Mouse (Mus musculus): ENCODE measurements around the gene Znrf1. TPM values are rescaled to one million over a fixed set of nuclear protein-coding genes. Genes with fewer than 3 reads are reported as not detected.
A peak's percentile ranks its signal among the peaks of the same experiment; 100 is the strongest.

Znrf1 gene
- polyA plus RNA-seq, 1 experiment from 2014 or later, result 65.7 TPM

- no peaks in the 10 kb centered on the region for H3K27me3 ChIP-seq (replicated peaks; ENCODE audit: control insufficient read depth, insufficient read depth, low read length)
- no peak for ATAC-seq
- H3K9me3 ChIP-seq (ENCODE audit: control insufficient read depth, low read length), result no peaks in the 10 kb centered on the region
- H3K4me1 ChIP-seq (ENCODE audit: control insufficient read depth, insufficient read depth, low read depth, low read length), result peaks cover 8% of the 10 kb centered on the region
- 86% methylated on average over 14 of the region's 14 CpGs for WGBS
- no peak overlapping the region for H3K4me2 ChIP-seq (ENCODE audit: low read length)
- H3K27ac ChIP-seq (ENCODE audit: low read depth, low read length), result no peak overlapping the region
- H3K9ac ChIP-seq (ENCODE audit: low read depth, low read length), result no peak overlapping the region
- H3K36me3 ChIP-seq (ENCODE audit: control insufficient read depth, insufficient read depth, low read length), result no peaks in the 10 kb centered on the region
- no peak overlapping the region for H3K4me3 ChIP-seq (ENCODE audit: low read length)
Measured at GRCm38 (mm10) chr8:111626933-111627332, 91.0 kb downstream of the Znrf1 start.

GRCm38 (mm10) chr8:111627923-111628322 lies 92.0 kb downstream of the Znrf1 start:
- H3K4me1 ChIP-seq (ENCODE audit: control insufficient read depth, insufficient read depth, low read depth, low read length), result peaks cover 8% of the 10 kb centered on the region
- H3K9ac ChIP-seq (ENCODE audit: low read depth, low read length), result no peak overlapping the region
- no peak for ATAC-seq
- H3K27me3 ChIP-seq (replicated peaks; ENCODE audit: control insufficient read depth, insufficient read depth, low read length), result no peaks in the 10 kb centered on the region
- H3K9me3 ChIP-seq (ENCODE audit: control insufficient read depth, low read length), result no peaks in the 10 kb centered on the region
- no peak overlapping the region for H3K4me2 ChIP-seq (ENCODE audit: low read length)
- H3K27ac ChIP-seq (ENCODE audit: low read depth, low read length), result no peak overlapping the region
- H3K4me3 ChIP-seq (ENCODE audit: low read length), result no peak overlapping the region
- H3K36me3 ChIP-seq (ENCODE audit: control insufficient read depth, insufficient read depth, low read length), result no peaks in the 10 kb centered on the region
- WGBS, result 97% methylated on average over 9 of the region's 9 CpGs

- Histone ChIP-seq H3K27me3 (replicated peaks; ENCODE audit: control insufficient read depth, insufficient read depth, low read length) (no peaks in the 10 kb centered on the region), H3K4me1 (ENCODE audit: control insufficient read depth, insufficient read depth, low read depth, low read length) (peaks cover 8% of the 10 kb centered on the region), H3K36me3 (ENCODE audit: control insufficient read depth, insufficient read depth, low read length) (no peaks in the 10 kb centered on the region), H3K9ac (ENCODE audit: low read depth, low read length) (no peak overlapping the region), H3K27ac (ENCODE audit: low read depth, low read length) (no peak overlapping the region), H3K4me3 (ENCODE audit: low read length) (no peak overlapping the region), H3K4me2 (ENCODE audit: low read length) (no peak overlapping the region), H3K9me3 (ENCODE audit: control insufficient read depth, low read length) (no peaks in the 10 kb centered on the region)
- 94% methylated on average over 12 of the region's 12 CpGs for WGBS
- no peak for ATAC-seq
Measured at GRCm38 (mm10) chr8:111628401-111628800, 92.5 kb downstream of the Znrf1 start.

- ATAC-seq, result no peak
- Histone ChIP-seq H3K27me3 (replicated peaks; ENCODE audit: control insufficient read depth, insufficient read depth, low read length) (no peaks in the 10 kb centered on the region), H3K9me3 (ENCODE audit: control insufficient read depth, low read length) (no peaks in the 10 kb centered on the region), H3K9ac (ENCODE audit: low read depth, low read length) (no peak overlapping the region), H3K27ac (ENCODE audit: low read depth, low read length) (no peak overlapping the region), H3K4me3 (ENCODE audit: low read length) (no peak overlapping the region), H3K4me1 (ENCODE audit: control insufficient read depth, insufficient read depth, low read depth, low read length) (peaks cover 8% of the 10 kb centered on the region), H3K4me2 (ENCODE audit: low read length) (no peak overlapping the region), H3K36me3 (ENCODE audit: control insufficient read depth, insufficient read depth, low read length) (no peaks in the 10 kb centered on the region)
- 90% methylated on average over 19 of the region's 19 CpGs for WGBS
Measured at GRCm38 (mm10) chr8:111628894-111629501, 93.1 kb downstream of the Znrf1 start.

GRCm38 (mm10) chr8:111630105-111630521 lies 94.2 kb downstream of the Znrf1 start, which contains the start of gene Ldhd:
Gene Ldhd (minus strand): TSS chr8:111630374.
- Histone ChIP-seq H3K36me3 (ENCODE audit: control insufficient read depth, insufficient read depth, low read length) (no peaks in the 10 kb centered on the region), H3K27ac (ENCODE audit: low read depth, low read length) (no peak within 1 kb of the TSS), H3K4me1 (ENCODE audit: control insufficient read depth, insufficient read depth, low read depth, low read length) (peaks cover 6% of the 10 kb centered on the region), H3K27me3 (replicated peaks; ENCODE audit: control insufficient read depth, insufficient read depth, low read length) (no peaks in the 10 kb centered on the region), H3K4me3 (ENCODE audit: low read length) (peak within 1 kb of the TSS; percentile 38), H3K9me3 (ENCODE audit: control insufficient read depth, low read length) (no peaks in the 10 kb centered on the region), H3K4me2 (ENCODE audit: low read length) (peak within 1 kb of the TSS; percentile 57), H3K9ac (ENCODE audit: low read depth, low read length) (peak within 1 kb of the TSS; percentile 68)
- peak; percentile 72 for ATAC-seq
- 29% methylated on average over 13 of the region's 13 CpGs for WGBS

- WGBS, result 95% methylated on average over 8 of the region's 8 CpGs
- Histone ChIP-seq H3K4me1 (ENCODE audit: control insufficient read depth, insufficient read depth, low read depth, low read length) (peaks cover 6% of the 10 kb centered on the region), H3K36me3 (ENCODE audit: control insufficient read depth, insufficient read depth, low read length) (no peaks in the 10 kb centered on the region), H3K4me3 (ENCODE audit: low read length) (no peak overlapping the region), H3K9me3 (ENCODE audit: control insufficient read depth, low read length) (no peaks in the 10 kb centered on the region), H3K9ac (ENCODE audit: low read depth, low read length) (no peak overlapping the region), H3K4me2 (ENCODE audit: low read length) (no peak overlapping the region), H3K27ac (ENCODE audit: low read depth, low read length) (no peak overlapping the region), H3K27me3 (replicated peaks; ENCODE audit: control insufficient read depth, insufficient read depth, low read length) (no peaks in the 10 kb centered on the region)
- ATAC-seq, result no peak
Measured at GRCm38 (mm10) chr8:111631589-111631988, 95.7 kb downstream of the Znrf1 start.

- Histone ChIP-seq H3K27ac (ENCODE audit: low read depth, low read length) (no peak overlapping the region), H3K9ac (ENCODE audit: low read depth, low read length) (no peak overlapping the region), H3K4me1 (ENCODE audit: control insufficient read depth, insufficient read depth, low read depth, low read length) (peaks cover 6% of the 10 kb centered on the region), H3K36me3 (ENCODE audit: control insufficient read depth, insufficient read depth, low read length) (no peaks in the 10 kb centered on the region), H3K9me3 (ENCODE audit: control insufficient read depth, low read length) (no peaks in the 10 kb centered on the region), H3K4me2 (ENCODE audit: low read length) (no peak overlapping the region), H3K27me3 (replicated peaks; ENCODE audit: control insufficient read depth, insufficient read depth, low read length) (no peaks in the 10 kb centered on the region), H3K4me3 (ENCODE audit: low read length) (no peak overlapping the region)
- 94% methylated on average over 3 of the region's 3 CpGs for WGBS
- ATAC-seq, result no peak
Measured at GRCm38 (mm10) chr8:111632976-111633375, 97.1 kb downstream of the Znrf1 start.

GRCm38 (mm10) chr8:111638086-111638485 lies 102.2 kb downstream of the Znrf1 start:
- no peak overlapping the region for H3K9ac ChIP-seq (ENCODE audit: low read depth, low read length)
- ATAC-seq, result no peak
- H3K4me3 ChIP-seq (ENCODE audit: low read length), result no peak overlapping the region
- peaks cover 5% of the 10 kb centered on the region for H3K4me1 ChIP-seq (ENCODE audit: control insufficient read depth, insufficient read depth, low read depth, low read length)
- no peaks in the 10 kb centered on the region for H3K27me3 ChIP-seq (replicated peaks; ENCODE audit: control insufficient read depth, insufficient read depth, low read length)
- H3K4me2 ChIP-seq (ENCODE audit: low read length), result no peak overlapping the region
- no peaks in the 10 kb centered on the region for H3K9me3 ChIP-seq (ENCODE audit: control insufficient read depth, low read length)
- no peaks in the 10 kb centered on the region for H3K36me3 ChIP-seq (ENCODE audit: control insufficient read depth, insufficient read depth, low read length)
- no peak overlapping the region for H3K27ac ChIP-seq (ENCODE audit: low read depth, low read length)

- H3K36me3 ChIP-seq (ENCODE audit: control insufficient read depth, insufficient read depth, low read length), result no peaks in the 10 kb centered on the region
- no peaks in the 10 kb centered on the region for H3K27me3 ChIP-seq (replicated peaks; ENCODE audit: control insufficient read depth, insufficient read depth, low read length)
- H3K9ac ChIP-seq (ENCODE audit: low read depth, low read length), result no peak overlapping the region
- WGBS, result 98% methylated on average over 2 of the region's 2 CpGs
- H3K4me3 ChIP-seq (ENCODE audit: low read length), result no peak overlapping the region
- H3K4me1 ChIP-seq (ENCODE audit: control insufficient read depth, insufficient read depth, low read depth, low read length), result peaks cover 5% of the 10 kb centered on the region
- no peaks in the 10 kb centered on the region for H3K9me3 ChIP-seq (ENCODE audit: control insufficient read depth, low read length)
- no peak for ATAC-seq
- H3K4me2 ChIP-seq (ENCODE audit: low read length), result no peak overlapping the region
- no peak overlapping the region for H3K27ac ChIP-seq (ENCODE audit: low read depth, low read length)
Measured at GRCm38 (mm10) chr8:111641064-111641463, 105.2 kb downstream of the Znrf1 start.
